Comparison of ENCODE assay signal across 7 mouse cellular contexts in genomic region chr14:56575416-56575815, GRCm38 (mm10). TPM values are rescaled to one million over a fixed set of nuclear protein-coding genes. Genes with fewer than 3 reads are reported as not detected.
DNase-seq lines count a peak whose midpoint lies in the region; ATAC-seq and TF ChIP-seq lines count a peak whose summit lies in the region.

Gene Cenpj, minus strand, starts transcription at chr14:56575425.
Gene Parp4, plus strand, starts transcription at chr14:56575619.

- peaks cover 3% of the 10 kb centered on the region; the same call in 1 of the 2 replicates for H3K36me3 ChIP-seq in intestine, postnatal 0 days (ENCODE audit: control insufficient read depth, insufficient read depth)
- no peaks in the 10 kb centered on the region for H3K36me3 ChIP-seq in limb, embryonic 10.5 days
- H3K36me3 ChIP-seq in midbrain, embryonic 12.5 days, result no peaks in the 10 kb centered on the region
- 0 out of 2 replicates have a peak, but pooled peaks cover 3% of the 10 kb centered on the region for H3K36me3 ChIP-seq in small intestine, adult 2 months (ENCODE audit: control insufficient read depth, insufficient read depth, low read length)

- ATAC-seq in intestine, postnatal 0 days, result peak; percentile 85
- no peak for ATAC-seq in midbrain, embryonic 12.5 days (ENCODE audit: low FRiP score, low read depth)

- H3K9ac ChIP-seq in intestine, postnatal 0 days (ENCODE audit: low read depth, low read length), result peak within 1 kb of the TSS; percentile 67
- H3K9ac ChIP-seq in midbrain, embryonic 12.5 days (replicated peaks), result peak within 1 kb of the TSS; percentile 55

- H3K9me3 ChIP-seq in intestine, postnatal 0 days (ENCODE audit: control insufficient read depth), result no peaks in the 10 kb centered on the region
- H3K9me3 ChIP-seq in limb, embryonic 10.5 days (replicated peaks), result no peaks in the 10 kb centered on the region
- no peaks in the 10 kb centered on the region for H3K9me3 ChIP-seq in midbrain, embryonic 12.5 days

- 0% methylated on average over 23 of the region's 24 CpGs for WGBS in intestine, postnatal 0 days
- WGBS in limb, embryonic 10.5 days, result under 1% methylated on average over 24 of the region's 24 CpGs
- WGBS in midbrain, embryonic 12.5 days, result 1% methylated on average over 24 of the region's 24 CpGs
- WGBS in small intestine, adult 2 months, result under 1% methylated on average over 24 of the region's 24 CpGs

- H3K27me3 ChIP-seq in intestine, postnatal 0 days (replicated peaks; ENCODE audit: control insufficient read depth, insufficient read depth, low read length), result no peaks in the 10 kb centered on the region
- H3K27me3 ChIP-seq in limb, embryonic 10.5 days (ENCODE audit: low read depth, poor library complexity, severe bottlenecking), result no peaks in the 10 kb centered on the region
- peaks cover 12% of the 10 kb centered on the region for H3K27me3 ChIP-seq in midbrain, embryonic 12.5 days
- H3K27me3 ChIP-seq in small intestine, adult 2 months (ENCODE audit: control insufficient read depth, insufficient read depth, low read length), result no peaks in the 10 kb centered on the region

- peak; percentile 91 for TF ChIP-seq POLR2A in small intestine, adult 2 months (IDR thresholded peaks at IDR 0.05; ENCODE audit: low read depth, low read length)

- H3K4me3 ChIP-seq in intestine, postnatal 0 days (ENCODE audit: low read depth, low read length), result peak within 1 kb of the TSS; percentile 62
- H3K4me3 ChIP-seq in limb, embryonic 10.5 days, result peak within 1 kb of the TSS; percentile 63
- H3K4me3 ChIP-seq in midbrain, embryonic 12.5 days, result peak within 1 kb of the TSS; percentile 45
- H3K4me3 ChIP-seq in small intestine, adult 2 months (ENCODE audit: low read depth, low read length), result peak within 1 kb of the TSS; percentile 99

- peak within 1 kb of the TSS; percentile 75 for H3K27ac ChIP-seq in intestine, postnatal 0 days (ENCODE audit: low read depth, low read length)
- peak within 1 kb of the TSS; percentile 75 for H3K27ac ChIP-seq in limb, embryonic 10.5 days
- no peak within 1 kb of the TSS for H3K27ac ChIP-seq in midbrain, embryonic 12.5 days (replicated peaks)
- H3K27ac ChIP-seq in small intestine, adult 2 months (ENCODE audit: insufficient read depth, low read depth, low read length), result peak within 1 kb of the TSS; percentile 89

- peak within 1 kb of the TSS; percentile 73 for H3K4me2 ChIP-seq in intestine, postnatal 0 days (replicated peaks; ENCODE audit: low read depth)
- peak within 1 kb of the TSS; percentile 69 for H3K4me2 ChIP-seq in midbrain, embryonic 12.5 days (replicated peaks)

- peak; percentile 4; the same call in 1 of the 2 replicates for TF ChIP-seq CTCF in intestine, postnatal 0 days (IDR thresholded peaks at IDR 0.05; ENCODE audit: low read depth)
- no peak for TF ChIP-seq CTCF in small intestine, adult 2 months (IDR thresholded peaks at IDR 0.05; ENCODE audit: extremely low read depth, insufficient read length, insufficient replicate concordance, low read depth, low read length)

- no peaks in the 10 kb centered on the region for H3K4me1 ChIP-seq in intestine, postnatal 0 days (replicated peaks; ENCODE audit: control insufficient read depth, insufficient read depth, low read length)
- peaks cover 20% of the 10 kb centered on the region for H3K4me1 ChIP-seq in limb, embryonic 10.5 days
- H3K4me1 ChIP-seq in midbrain, embryonic 12.5 days, result peaks cover 18% of the 10 kb centered on the region
- H3K4me1 ChIP-seq in small intestine, adult 2 months (ENCODE audit: control insufficient read depth, insufficient read depth, insufficient read length, low read length), result 0 out of 2 replicates have a peak, but pooled peaks cover 3% of the 10 kb centered on the region

- DNase-seq in adrenal gland, adult 2 months, result peak; percentile 96
- DNase-seq in embryo, embryonic 9.5 days (ENCODE audit: extremely low spot score), result peak; percentile 66
- peak; percentile 71 to 86 for DNase-seq in gastrocnemius, postnatal 4 days (ENCODE audit: low spot score in 2 of 2)
- DNase-seq in limb, embryonic 10.5 days (ENCODE audit: low spot score), result peak; percentile 74

RNA-seq across cellular contexts. Expression of gene Cenpj, which starts in this region (rescaled TPM):
- 1 to 10 TPM; 8.0 to 9.3 TPM for total RNA-seq in adrenal gland, adult 2 months (2021)
- 3.1 and 3.3 TPM in 2 replicates for polyA plus RNA-seq in adrenal gland, adult 2 months (2012; rRNA removed)
- 1 to 10 TPM; 8.3 to 8.9 TPM for total RNA-seq in gastrocnemius, postnatal 4 days (2021)
- 1.4 and 2.3 TPM in 2 replicates for polyA plus RNA-seq in intestine, postnatal 0 days (2015; fragmentation: Nextera tagmentation; extraction: Ambion mirVana)
- 16.8 and 21.2 TPM in 2 replicates for polyA plus RNA-seq in limb, embryonic 10.5 days (2016; fragmentation: Nextera tagmentation; extraction: Ambion mirVana)
- 21.6 and 25.7 TPM in 2 replicates for polyA plus RNA-seq in midbrain, embryonic 12.5 days (2016; fragmentation: Nextera tagmentation; extraction: Ambion mirVana)
- polyA plus RNA-seq in small intestine, adult 2 months (2012; rRNA removed), result 0.46 and 2.7 TPM in 2 replicates

RNA-seq across cellular contexts. Expression of gene Parp4, which starts in this region (rescaled TPM):
- 10 to 100 TPM; 32.7 to 34.7 TPM for total RNA-seq in adrenal gland, adult 2 months (2021)
- 2.6 and 4.4 TPM in 2 replicates for polyA plus RNA-seq in adrenal gland, adult 2 months (2012; rRNA removed)
- 10 to 100 TPM; 15.4 to 15.5 TPM for total RNA-seq in gastrocnemius, postnatal 4 days (2021)
- polyA plus RNA-seq in intestine, postnatal 0 days (2015; fragmentation: Nextera tagmentation; extraction: Ambion mirVana), result 12.2 and 15.7 TPM in 2 replicates
- 1.2 and 1.5 TPM in 2 replicates for polyA plus RNA-seq in limb, embryonic 10.5 days (2016; fragmentation: Nextera tagmentation; extraction: Ambion mirVana)
- 1.6 and 1.8 TPM in 2 replicates for polyA plus RNA-seq in midbrain, embryonic 12.5 days (2016; fragmentation: Nextera tagmentation; extraction: Ambion mirVana)
- polyA plus RNA-seq in small intestine, adult 2 months (2012; rRNA removed), result 4.8 and 13.8 TPM in 2 replicates

Comparison
In these comparisons a context has a peak if more than half of its experiments do, and no peak if none do; other contexts are left out.
1. H3K4me3 ChIP-seq: peak in every context shown above with its lines; median percentile 99 in small intestine, adult 2 months; 63 in limb, embryonic 10.5 days; 62 in intestine, postnatal 0 days; 45 in midbrain, embryonic 12.5 days.